Mouse (Mus musculus): ENCODE measurements around the gene Endou. TPM values are rescaled to one million over a fixed set of nuclear protein-coding genes. Genes with fewer than 3 reads are reported as not detected.

The Endou gene
- polyA plus RNA-seq, 1 experiment from 2014 or later = 0.66 TPM

DNA sequence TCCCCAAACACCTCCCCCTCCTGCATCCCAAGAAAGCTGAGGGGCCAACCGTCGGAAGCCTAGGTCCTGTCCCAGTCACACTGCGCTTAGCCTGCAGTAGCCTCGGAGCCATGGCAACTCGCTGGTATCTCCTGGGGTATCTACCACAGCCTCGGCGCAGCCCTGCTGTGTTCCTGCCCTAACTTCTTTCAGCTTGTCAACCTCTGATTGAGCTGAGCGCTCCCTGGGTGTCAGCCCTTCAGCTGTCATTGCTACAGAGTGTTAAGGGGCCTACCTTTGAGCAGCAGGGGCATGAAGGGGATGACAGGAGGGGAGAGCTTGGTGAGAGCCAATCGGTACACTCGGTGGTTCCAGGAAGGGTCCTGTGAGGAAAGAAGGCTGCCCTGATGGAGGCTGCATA lies 17.2 kb upstream of the Endou start:
- H3K4me3 ChIP-seq (ENCODE audit: inconsistent target) = no peak overlapping the region
- no peak overlapping the region for H3K27ac ChIP-seq
- H3K36me3 ChIP-seq (ENCODE audit: inconsistent target) = no peaks in the 10 kb centered on the region; the same call in 1 of the 2 replicates
- 74% methylated on average over 10 of the region's 10 CpGs for WGBS (ENCODE audit: missing documents)
- H3K79me2 ChIP-seq (ENCODE audit: inconsistent target) = no peaks in the 10 kb centered on the region

DNA sequence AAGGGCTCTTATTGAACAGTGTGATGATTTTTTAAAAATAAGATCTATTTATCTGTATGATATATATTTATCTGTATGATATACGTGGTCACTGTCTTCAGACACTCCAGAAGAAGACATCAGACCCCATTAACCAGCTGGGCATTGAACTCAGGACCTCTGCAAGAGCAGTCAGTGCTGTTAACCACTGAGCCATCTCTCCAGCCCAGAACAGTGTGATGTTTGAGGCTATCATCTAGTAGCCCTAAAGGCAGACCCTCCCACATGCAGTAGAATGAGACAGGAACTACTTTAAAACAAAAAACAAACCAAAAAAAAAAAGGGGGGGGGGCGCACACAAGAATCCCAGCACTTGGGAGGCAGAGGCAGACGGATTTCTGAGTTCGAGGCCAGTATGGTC lies 16.3 kb upstream of the Endou start:
- H3K27ac ChIP-seq = no peak overlapping the region
- no peaks in the 10 kb centered on the region for H3K79me2 ChIP-seq (ENCODE audit: inconsistent target)
- no peaks in the 10 kb centered on the region; the same call in 1 of the 2 replicates for H3K36me3 ChIP-seq (ENCODE audit: inconsistent target)
- WGBS (ENCODE audit: missing documents) = 89% methylated on average over 4 of the region's 4 CpGs
- H3K4me3 ChIP-seq (ENCODE audit: inconsistent target) = no peak overlapping the region

DNA sequence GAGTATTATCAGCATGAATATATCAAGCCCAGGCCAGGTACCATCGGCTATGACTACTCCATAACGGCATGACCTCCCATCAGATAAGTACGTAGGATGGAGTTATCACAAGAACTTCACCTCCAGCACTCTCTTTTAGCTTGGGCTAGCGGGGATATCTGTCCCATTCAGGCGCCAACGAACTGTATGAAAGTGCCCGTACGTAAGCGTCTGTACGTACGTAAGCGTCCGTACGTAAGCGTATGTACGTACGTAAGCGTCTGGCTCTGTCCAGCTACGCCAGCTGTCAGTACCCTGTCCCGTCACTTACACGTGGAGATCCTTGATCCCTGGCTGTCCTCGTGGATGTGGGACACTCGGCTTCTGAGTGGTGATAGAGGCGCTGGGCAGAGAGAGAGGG lies 15.6 kb upstream of the Endou start:
- Histone ChIP-seq H3K79me2 (ENCODE audit: inconsistent target) (no peaks in the 10 kb centered on the region), H3K4me3 (ENCODE audit: inconsistent target) (no peak overlapping the region), H3K36me3 (ENCODE audit: inconsistent target) (no peaks in the 10 kb centered on the region; the same call in 1 of the 2 replicates), H3K27ac (no peak overlapping the region)
- WGBS (ENCODE audit: missing documents) = 97% methylated on average over 24 of the region's 24 CpGs

DNA sequence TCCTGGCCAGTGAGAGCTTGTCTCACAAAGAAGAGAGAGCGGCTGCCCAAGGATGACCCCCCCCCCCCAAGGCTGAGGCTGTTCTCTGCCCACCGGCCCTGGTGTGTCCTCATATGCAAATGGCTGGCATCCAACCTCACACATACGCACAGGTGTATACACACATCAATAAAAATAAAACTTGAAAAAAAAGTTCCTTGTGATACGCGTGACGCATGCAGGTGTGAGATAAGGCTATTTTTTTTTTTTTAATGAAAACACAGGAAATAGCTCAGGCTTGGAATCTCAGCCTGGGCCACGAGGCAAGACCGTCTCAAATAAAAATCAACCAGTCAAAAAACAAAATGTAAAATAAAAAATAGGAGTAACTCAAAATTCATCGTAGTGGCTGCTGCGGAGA lies 15.1 kb upstream of the Endou start:
- WGBS (ENCODE audit: missing documents) = 91% methylated on average over 9 of the region's 10 CpGs
- H3K36me3 ChIP-seq (ENCODE audit: inconsistent target) = no peaks in the 10 kb centered on the region; the same call in 1 of the 2 replicates
- no peak overlapping the region for H3K4me3 ChIP-seq (ENCODE audit: inconsistent target)
- H3K79me2 ChIP-seq (ENCODE audit: inconsistent target) = no peaks in the 10 kb centered on the region
- H3K27ac ChIP-seq = no peak overlapping the region

DNA sequence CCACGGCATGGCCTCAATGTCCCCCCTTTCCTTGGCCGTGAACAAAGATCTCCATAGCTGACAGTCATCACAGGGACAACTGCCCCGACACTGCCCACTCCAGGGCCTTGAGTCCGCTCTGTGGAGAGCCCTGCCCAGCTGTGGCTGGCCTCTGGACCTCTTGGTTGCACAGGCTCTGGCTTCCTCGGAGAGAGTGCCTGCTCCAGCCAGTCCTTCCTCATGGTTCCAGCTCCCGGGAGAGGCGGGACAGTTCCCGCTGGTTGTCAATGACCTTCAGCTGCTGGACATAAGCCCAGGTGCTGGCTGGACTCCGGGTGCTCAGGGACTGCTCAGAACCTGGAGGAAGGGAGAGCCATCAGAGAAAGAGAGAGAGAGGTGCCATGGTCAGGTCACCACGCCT lies 14.2 kb upstream of the Endou start:
- Histone ChIP-seq H3K36me3 (ENCODE audit: inconsistent target) (no peaks in the 10 kb centered on the region; the same call in 1 of the 2 replicates), H3K4me3 (ENCODE audit: inconsistent target) (no peak overlapping the region), H3K79me2 (ENCODE audit: inconsistent target) (no peaks in the 10 kb centered on the region), H3K27ac (no peak overlapping the region)
- WGBS (ENCODE audit: missing documents) = 85% methylated on average over 10 of the region's 10 CpGs

DNA sequence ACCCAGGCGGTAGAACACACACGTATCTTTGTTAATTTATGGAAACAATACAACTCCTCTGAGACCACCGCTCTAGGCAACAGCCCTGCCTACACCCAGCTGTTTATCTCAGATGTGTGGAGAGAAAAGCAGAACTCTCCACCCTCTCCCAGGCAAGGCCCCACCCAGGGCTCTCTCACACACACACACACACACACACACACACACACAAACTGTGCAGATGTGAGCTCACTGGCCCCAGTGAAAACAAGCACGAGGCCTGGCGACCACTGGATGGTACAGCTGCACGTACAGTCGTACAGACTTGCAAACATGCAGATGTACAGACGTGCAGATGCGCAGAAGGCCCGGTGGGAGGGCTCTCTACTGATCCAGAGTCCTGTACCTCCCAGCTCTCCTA lies 13.8 kb upstream of the Endou start:
- Histone ChIP-seq H3K79me2 (ENCODE audit: inconsistent target) (no peaks in the 10 kb centered on the region), H3K36me3 (ENCODE audit: inconsistent target) (no peaks in the 10 kb centered on the region; the same call in 1 of the 2 replicates), H3K4me3 (ENCODE audit: inconsistent target) (no peak overlapping the region), H3K27ac (no peak overlapping the region)
- 49% methylated on average over 10 of the region's 10 CpGs for WGBS (ENCODE audit: missing documents)

DNA sequence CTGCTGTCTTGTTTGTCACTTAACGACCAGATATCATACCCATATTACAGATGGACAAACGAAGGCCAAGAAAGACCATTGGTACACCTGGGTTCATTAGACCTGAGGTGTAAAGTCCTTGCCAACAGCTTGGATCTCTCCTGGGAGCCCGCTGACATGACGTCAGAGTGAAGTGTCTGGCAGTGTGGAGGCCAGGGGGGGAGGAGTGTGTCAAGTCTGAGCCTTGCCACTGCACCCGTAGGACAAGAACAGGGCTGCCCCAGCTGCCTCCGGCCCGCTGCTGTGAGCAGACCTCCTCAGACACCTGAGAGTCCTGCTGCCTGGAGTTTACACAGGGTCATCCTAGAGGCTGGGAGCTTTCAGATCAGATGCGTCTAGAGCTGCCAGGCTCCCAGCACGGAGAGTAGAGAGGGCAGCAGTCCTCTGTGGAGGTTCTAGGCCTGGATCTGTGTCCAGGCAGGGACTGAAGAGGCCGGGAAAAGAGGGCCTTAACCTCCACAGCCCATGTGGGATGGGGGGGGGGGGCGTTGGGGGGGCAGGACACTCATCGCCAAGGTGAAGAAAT lies 12.9 kb upstream of the Endou start:
- Histone ChIP-seq H3K27ac (no peak overlapping the region), H3K79me2 (ENCODE audit: inconsistent target) (no peaks in the 10 kb centered on the region), H3K4me3 (ENCODE audit: inconsistent target) (no peak overlapping the region), H3K36me3 (ENCODE audit: inconsistent target) (no peaks in the 10 kb centered on the region)
- WGBS (ENCODE audit: missing documents) = 89% methylated on average over 12 of the region's 12 CpGs

DNA sequence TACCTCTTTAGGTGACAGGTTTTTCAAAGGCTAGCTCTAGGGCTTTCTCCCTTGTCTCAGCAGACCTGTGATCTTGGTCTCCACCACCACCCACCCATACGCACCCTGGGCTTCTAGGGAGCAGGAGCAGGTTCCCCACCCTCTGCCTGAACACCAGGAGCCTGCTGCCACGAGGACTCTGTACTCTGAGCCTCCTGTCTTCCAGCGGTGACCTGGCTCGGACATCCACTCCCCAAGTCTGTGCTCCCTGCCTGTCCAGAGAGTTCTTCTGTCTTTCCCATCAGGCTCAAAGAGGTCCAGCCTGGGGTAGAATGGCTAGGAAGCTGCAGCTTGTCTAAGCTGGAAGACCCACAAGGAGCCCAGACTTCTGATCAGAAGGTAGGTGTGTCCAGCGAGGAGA lies 12.1 kb upstream of the Endou start:
- WGBS (ENCODE audit: missing documents) = 85% methylated on average over 5 of the region's 5 CpGs
- H3K27ac ChIP-seq = no peak overlapping the region
- H3K4me3 ChIP-seq (ENCODE audit: inconsistent target) = no peak overlapping the region
- H3K36me3 ChIP-seq (ENCODE audit: inconsistent target) = no peaks in the 10 kb centered on the region
- H3K79me2 ChIP-seq (ENCODE audit: inconsistent target) = no peaks in the 10 kb centered on the region

DNA sequence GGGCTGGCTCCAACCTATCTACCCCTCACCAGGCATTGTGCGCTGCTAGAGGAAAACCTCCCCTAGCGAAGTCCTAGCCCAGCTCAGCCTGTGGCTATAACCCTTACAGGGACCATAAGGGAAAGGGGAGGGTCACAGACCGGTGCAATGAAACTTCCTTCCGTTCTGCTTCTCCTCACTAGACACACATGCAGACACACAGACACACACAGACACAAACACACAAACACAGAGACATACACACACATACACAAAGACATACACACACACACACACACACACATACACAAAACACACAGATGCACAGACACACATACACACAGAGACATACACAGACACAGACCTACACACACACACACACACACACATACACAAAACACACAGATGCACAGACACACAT lies 11.5 kb upstream of the Endou start:
- Histone ChIP-seq H3K4me3 (ENCODE audit: inconsistent target) (no peak overlapping the region), H3K79me2 (ENCODE audit: inconsistent target) (no peaks in the 10 kb centered on the region), H3K36me3 (ENCODE audit: inconsistent target) (no peaks in the 10 kb centered on the region), H3K27ac (no peak overlapping the region)
- WGBS (ENCODE audit: missing documents) = 49% methylated on average over 4 of the region's 4 CpGs

DNA sequence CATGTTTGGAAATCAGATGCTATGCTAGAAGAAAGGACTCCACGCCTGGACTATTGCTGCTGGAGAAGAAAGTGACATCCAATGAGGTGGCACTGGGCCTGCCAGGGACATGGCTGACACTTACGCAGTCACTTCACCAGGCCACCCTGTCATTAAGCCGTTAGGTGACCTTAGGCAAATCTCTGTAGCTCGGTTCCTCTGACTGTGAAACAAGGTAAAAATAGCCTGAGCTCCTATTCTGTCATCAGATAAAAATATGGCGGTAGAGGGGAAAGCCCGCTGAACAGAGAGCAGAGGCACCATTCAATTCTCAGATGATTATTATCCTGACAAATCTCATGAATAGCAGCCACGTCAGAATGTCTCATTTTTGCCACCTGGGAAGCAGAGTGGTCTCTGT lies 10.9 kb upstream of the Endou start:
- Histone ChIP-seq H3K4me3 (ENCODE audit: inconsistent target) (no peak overlapping the region), H3K79me2 (ENCODE audit: inconsistent target) (no peaks in the 10 kb centered on the region), H3K27ac (no peak overlapping the region), H3K36me3 (ENCODE audit: inconsistent target) (no peaks in the 10 kb centered on the region)
- WGBS (ENCODE audit: missing documents) = 41% methylated on average over 7 of the region's 7 CpGs

DNA sequence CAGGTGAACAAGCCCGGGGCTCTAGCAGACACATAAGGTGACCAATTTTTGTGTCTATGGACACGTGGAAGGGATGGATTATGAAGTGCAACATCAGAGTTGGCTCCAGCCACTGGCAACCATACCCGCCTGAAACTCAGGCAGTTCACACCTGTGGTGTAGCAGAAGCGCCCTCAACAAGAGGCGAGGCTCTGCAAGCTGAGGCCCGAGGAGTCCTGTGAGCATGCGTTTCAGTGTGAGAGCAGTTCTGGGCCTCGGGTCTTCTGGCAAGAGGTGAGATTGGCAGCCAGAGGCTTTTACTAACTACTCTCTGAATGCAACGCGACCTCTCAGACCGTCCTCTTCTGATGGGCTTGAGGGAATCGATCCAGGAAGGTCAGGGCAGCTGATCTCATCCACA lies 10.5 kb upstream of the Endou start:
- no peak overlapping the region for H3K27ac ChIP-seq
- no peaks in the 10 kb centered on the region for H3K79me2 ChIP-seq (ENCODE audit: inconsistent target)
- H3K4me3 ChIP-seq (ENCODE audit: inconsistent target) = no peak overlapping the region
- no peaks in the 10 kb centered on the region for H3K36me3 ChIP-seq (ENCODE audit: inconsistent target)
- WGBS (ENCODE audit: missing documents) = 91% methylated on average over 12 of the region's 12 CpGs

DNA sequence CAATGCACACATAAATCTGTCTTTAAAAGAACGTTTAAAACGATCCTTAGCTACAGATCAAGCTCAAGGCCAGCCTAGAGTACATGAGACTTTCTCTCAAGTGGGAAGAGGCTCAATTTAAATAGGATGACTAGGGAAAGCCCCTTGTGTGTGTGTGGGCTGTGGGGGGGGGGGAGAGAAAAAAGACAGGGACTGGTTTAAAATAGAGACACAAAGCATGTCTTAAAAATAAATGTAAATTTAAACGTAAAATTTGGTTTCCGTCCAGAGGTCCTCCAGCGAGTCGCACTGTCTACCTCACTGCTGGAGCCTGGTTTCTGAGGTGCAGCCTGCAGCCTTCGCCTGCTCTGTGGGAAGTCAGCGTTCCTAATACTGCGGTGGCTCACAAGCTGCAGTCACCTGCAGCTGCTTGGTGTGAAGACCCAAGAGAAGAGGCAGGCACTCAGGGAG lies 9.2 kb upstream of the Endou start:
- Histone ChIP-seq H3K79me2 (ENCODE audit: inconsistent target) (no peaks in the 10 kb centered on the region), H3K4me3 (ENCODE audit: inconsistent target) (no peak overlapping the region), H3K36me3 (ENCODE audit: inconsistent target) (no peaks in the 10 kb centered on the region), H3K27ac (no peak overlapping the region)
- 98% methylated on average over 9 of the region's 9 CpGs for WGBS (ENCODE audit: missing documents)

DNA sequence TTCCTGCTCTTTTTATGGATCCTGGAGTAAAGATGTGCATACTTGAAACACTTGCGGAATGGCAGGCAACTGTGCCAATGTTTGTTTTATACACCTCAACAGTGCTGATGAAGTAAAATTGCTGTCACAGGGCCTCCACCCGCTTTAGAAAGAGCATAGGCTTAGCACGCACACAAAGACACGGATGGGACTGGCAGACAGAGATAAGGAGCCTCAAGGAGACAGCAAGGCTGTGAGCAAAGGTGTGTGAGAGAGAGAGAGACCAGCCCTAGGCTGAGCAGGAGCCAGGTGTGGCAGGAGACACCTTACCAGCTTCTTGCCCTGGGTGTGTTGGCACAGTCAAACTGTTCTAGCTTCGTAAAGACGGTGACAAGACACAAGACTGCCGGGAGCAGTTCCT lies 7.8 kb upstream of the Endou start:
- WGBS (ENCODE audit: missing documents) = 97% methylated on average over 7 of the region's 7 CpGs
- no peaks in the 10 kb centered on the region for H3K36me3 ChIP-seq (ENCODE audit: inconsistent target)
- H3K4me3 ChIP-seq (ENCODE audit: inconsistent target) = no peak overlapping the region
- no peak overlapping the region for H3K27ac ChIP-seq
- no peaks in the 10 kb centered on the region for H3K79me2 ChIP-seq (ENCODE audit: inconsistent target)

DNA sequence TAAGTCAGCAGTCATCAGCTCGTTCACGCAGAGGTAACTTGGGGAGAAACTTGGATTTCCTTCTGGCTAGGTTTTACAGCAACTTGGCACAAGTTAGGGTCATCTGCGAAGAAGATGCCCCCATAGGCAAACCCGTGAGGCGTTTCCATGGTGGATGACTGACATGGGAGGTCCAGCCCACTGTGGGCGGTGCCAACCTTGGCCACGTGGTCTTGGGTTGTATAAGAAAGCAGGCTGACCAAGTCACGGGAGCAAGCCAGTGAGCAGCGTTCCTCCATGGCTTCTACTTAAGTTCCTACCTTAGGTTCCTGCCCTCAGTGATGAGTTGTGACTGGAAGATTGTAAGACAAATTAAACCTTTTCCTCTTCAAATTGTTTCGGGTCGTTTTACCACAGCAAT lies 849 bp upstream of the Endou start:
- H3K36me3 ChIP-seq (ENCODE audit: inconsistent target) = no peaks in the 10 kb centered on the region
- no peak overlapping the region for H3K4me3 ChIP-seq (ENCODE audit: inconsistent target)
- no peaks in the 10 kb centered on the region for H3K79me2 ChIP-seq (ENCODE audit: inconsistent target)
- H3K27ac ChIP-seq = no peak overlapping the region
- WGBS (ENCODE audit: missing documents) = 94% methylated on average over 11 of the region's 11 CpGs

DNA sequence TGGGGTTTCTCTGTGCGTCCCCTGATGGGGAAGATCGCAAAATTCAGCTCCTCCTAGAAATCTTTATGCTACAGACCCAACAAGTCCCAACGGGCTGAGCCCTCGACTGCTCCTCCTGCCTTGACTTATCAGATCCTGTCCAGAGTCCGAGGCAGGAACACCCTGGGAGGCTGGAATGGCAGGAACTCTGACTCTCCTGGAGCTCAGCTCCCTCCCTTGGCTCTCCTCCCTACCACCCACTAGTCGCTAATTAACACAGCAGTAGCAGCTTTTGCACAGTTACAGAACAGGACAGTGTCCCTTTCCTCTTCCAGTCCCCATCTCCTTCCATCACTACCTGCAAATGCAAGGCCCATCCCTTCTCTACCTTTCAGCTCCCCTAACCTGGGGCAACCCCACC lies 774 bp downstream of the Endou start:
- H3K79me2 ChIP-seq (ENCODE audit: inconsistent target) = no peaks in the 10 kb centered on the region
- H3K4me3 ChIP-seq (ENCODE audit: inconsistent target) = no peak overlapping the region
- H3K27ac ChIP-seq = no peak overlapping the region
- WGBS (ENCODE audit: missing documents) = 89% methylated on average over 6 of the region's 6 CpGs
- H3K36me3 ChIP-seq (ENCODE audit: inconsistent target) = no peaks in the 10 kb centered on the region

DNA sequence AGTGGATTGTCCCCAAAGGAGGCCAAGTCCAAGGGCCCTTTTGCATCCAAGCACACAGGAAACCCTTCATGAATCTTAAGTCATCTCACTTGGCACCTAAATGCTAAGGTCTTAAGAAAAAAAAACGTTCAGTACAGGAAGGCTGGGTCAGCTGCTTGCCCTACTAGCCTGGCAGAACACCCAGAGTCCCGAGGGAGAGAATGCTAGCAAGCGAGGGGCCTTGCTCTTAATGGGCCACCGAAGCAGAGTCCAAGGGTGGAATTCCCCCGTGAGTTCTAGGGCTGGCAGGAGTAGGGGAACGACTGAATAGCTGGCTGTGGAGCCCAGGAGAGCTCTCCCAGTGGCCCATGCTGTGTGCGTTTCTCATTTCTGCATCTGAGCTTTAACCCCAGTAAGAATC lies 2.3 kb downstream of the Endou start:
- no peaks in the 10 kb centered on the region for H3K36me3 ChIP-seq (ENCODE audit: inconsistent target)
- 63% methylated on average over 7 of the region's 7 CpGs for WGBS (ENCODE audit: missing documents)
- H3K27ac ChIP-seq = no peak overlapping the region
- H3K4me3 ChIP-seq (ENCODE audit: inconsistent target) = no peak overlapping the region
- H3K79me2 ChIP-seq (ENCODE audit: inconsistent target) = no peaks in the 10 kb centered on the region

All from macrophage (primary cell).